Mouse (Mus musculus) mouse embryonic stem cell (cell line): Measurements from ENCODE around the gene Mtrex.

Experiments used
- in situ Hi-C, 2 experiments: fragments of 300-500 bp; cut with MboI; formaldehyde crosslinking; loops; 1 replicate in 1 of 2; 3 replicates in 1 of 2; pipeline ENCODE4 v1.14.3; 2019 to 2020; ENCODE audit warnings: low sequenced_read_pairs in 2 of 2, low pct_unique_long_range_greater_than_20kb in 1 of 2, mixed read lengths in 1 of 2; ENCODE audit not compliant: unreplicated experiment in 1 of 2

Gene Mtrex

DNA sequence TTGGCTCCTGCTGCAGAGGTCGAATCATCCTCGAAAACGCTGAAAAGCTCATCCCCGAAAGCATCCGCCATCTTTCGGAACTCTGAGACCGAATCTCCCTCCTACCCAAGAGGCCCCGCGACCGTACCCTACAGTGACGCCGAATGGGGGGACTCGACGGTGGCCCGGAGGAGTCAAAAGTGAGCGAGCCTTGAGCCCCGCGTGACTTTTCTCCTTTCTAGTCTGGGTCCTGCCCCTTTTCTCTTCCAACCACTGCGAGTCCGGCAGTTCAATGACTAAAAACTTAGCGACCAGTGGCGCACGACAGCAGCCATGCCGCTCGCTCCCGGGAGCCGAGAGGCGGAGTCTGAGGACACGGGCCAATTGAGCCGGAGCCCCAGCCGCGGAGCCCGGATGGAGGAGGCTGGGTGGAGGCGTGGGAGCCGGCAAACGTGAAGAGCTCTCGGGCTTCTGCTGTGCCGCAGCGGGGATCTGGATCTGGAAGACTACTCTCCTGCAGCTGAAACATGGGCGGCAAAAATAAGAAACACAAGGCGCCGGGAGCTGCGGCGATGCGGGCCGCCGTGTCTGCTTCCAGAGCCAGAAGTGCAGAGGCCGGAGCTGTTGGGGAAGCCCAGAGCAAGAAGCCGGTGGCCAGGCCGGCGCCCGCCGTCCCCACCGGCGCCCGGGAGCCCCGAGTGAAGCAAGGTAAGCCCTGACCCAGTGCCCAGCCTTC is at the start of gene Mtrex, which contains the start of gene Dhx29:
Gene Mtrex, minus strand, starts transcription at position 112 of the 715 bp plus-strand sequence.
Gene Dhx29, plus strand, starts transcription at position 168 of the 715 bp plus-strand sequence.
- in situ Hi-C loops, result no loop called here

DNA sequence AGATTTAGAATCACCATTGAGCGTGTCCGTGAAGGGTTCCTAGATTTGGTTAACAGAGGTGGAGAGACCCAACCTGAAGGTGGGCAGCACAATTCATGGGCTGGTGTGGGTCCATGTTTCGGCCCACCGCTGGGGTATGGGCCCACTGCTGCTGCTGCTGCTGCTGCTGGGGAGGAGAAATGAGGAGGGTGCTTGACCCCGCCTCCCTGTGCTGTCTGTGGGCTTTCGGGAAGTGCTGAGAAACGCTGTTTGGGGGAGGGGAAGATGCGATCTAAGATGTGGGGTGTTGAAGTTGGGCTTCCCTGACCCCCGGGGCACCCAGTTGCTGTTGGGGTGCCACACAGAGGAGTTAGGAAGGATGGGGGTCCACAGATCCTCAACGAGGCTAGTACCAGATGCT is 49.5 kb upstream of the Mtrex start:
- in situ Hi-C loops, result no loop called here

DNA sequence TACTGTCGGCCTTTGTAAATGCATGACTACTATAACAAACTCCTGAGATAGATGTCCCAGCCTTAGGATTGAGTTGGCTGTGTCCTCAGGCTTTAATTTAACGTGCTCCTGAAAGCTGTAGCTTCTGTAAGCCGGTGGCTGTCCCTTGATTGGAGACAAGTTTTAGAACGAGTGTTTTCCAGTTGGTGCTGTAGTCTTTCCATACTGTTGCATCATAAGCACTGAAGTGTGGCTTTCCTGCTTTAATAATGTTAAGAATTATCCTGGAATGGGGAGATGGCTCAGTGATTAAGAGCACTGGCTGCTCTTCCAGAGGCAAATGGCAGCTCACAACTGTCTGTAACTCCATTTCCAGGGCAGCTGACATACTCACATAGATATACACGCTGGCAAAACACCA is 40.1 kb upstream of the Mtrex start:
- in situ Hi-C loops, result no loop called here

DNA sequence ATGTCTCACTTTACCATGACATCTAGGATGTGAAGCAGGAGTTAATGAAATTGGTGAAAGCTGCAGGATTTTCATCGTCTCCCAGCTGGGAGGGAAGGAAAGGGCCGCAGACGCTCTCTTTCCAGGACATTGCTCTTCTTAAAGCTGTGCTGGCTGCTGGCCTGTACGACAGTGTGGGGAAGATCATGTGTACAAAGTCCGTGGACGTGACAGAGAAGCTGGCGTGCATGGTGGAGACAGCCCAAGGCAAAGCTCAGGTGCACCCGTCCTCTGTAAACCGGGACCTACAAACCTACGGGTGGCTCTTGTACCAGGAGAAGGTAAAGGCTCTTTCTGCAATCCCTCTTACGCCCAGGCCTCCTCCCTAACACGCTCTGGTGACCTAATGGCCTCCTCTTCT is 37.2 kb upstream of the Mtrex start:
- in situ Hi-C loops, result no loop called here

DNA sequence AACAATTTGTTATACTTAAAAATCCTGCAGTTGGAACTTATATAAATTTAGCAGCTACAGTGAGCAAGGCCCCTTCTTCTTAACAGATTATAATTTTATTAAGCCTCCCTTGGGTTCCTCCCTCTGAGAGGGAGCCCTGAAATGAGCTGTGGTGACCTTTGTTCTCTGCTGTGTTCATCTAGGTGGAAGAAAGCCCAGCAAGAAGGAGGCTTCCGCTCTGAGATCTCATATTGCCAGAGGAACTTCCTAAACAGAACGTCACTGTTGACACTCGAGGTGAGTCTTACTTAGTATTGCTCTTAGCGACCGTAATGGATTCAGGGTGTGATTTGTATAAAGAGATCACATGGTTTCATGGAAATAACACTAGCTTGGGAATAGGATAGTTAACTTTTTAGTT is 35.9 kb upstream of the Mtrex start:
- in situ Hi-C loops, result no loop called here

DNA sequence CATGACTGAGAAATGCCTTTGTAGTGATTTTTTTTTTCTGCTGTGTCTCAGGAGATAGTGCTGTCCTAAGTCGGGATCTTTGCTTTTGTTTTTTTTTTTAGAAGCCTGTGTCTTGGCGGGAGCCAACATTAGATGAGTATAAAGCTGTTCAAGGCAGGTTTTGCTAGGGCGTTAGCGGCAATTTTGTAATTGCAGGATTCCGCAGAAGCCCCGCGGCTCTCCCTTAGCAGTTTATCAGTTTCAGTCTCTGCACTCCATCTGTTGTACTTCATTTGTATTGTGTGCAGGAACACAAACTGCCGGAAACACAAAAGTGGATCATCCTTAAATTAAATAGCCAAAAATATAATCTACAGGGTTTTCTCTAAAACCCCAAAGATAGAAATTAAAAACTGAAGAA is 26.9 kb upstream of the Mtrex start:
- in situ Hi-C loops, result no loop called here

DNA sequence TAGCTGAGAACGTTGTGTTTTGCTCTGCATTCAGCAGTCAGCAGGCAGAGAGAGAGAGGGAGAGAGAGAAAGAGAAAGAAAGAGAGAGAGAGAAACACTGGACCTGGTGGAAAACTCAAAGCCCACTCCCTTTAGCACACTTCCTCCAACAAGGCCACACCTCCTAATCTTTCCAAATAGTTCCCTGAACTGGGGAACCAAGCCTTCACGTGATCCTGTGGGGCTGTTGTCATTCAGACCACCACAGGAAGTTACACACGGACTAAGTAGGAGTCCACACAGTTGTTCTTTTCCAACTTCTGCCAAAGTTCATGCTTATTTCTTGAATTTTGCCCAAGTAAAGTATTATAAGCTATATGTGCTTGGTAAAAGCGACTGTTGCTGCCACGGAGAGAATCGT is 18.7 kb upstream of the Mtrex start:
- in situ Hi-C loops, result no loop called here

DNA sequence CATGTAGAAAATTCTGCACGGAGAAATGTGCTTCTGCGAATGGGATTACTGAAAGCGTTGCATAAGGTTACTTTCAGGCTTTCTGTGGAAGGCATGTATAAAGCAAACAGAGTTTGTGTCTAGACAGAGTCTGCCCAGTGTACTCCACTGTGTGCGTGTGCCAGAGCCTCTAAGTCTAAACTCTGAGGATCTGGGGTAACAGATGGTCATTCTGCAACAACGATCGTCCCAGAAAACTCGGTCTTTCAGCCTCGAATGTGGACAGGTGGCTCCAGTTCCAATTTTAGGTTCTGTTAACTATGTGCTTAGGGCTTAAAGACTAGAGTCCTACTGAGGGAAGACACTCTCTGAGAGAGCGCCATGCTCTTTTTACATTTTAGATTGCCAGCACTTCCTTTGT is 18.1 kb upstream of the Mtrex start:
- in situ Hi-C loops, result no loop called here

DNA sequence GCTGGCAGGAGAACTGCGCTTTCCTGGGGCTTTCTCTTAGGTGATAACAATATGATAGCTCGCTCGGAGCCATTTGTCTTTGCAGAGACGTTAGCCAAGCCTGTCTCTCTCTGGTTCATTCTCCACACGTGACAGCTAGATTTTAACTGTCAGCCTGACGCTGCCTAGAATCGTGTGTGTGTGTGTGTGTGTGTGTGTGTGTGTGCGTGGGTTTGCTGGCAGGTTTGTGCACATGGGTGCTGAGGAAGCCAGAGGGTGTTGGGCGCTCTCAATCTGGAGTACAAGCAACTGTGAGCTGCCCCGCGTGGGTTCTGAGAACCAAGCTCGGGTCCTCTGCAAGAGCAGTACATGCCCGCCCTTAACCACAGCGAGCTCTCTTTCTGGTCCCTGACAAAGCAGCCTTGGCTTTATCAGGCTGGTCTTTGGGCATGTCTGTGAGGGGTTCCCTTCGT is 14.7 kb upstream of the Mtrex start:
- in situ Hi-C loops, result no loop called here

DNA sequence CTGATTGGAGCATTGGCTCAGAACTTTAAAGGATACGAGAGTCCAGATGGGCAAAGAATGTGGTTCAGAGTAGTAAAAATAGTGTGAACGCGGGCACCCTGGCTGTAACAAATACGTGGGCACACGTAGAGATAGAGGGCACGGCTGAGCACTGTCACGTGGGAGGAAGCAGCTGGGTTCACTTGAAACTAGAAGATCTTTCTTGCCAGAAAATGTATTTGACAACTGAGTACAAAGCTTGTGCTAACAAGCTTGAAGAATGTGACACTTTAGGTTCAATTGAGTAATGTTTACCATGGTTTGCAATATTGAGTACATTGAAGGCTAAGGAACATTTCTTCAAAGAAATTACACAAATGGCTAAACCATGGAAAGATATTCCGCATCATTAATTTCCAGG is 10.9 kb upstream of the Mtrex start:
- in situ Hi-C loops, result no loop called here

DNA sequence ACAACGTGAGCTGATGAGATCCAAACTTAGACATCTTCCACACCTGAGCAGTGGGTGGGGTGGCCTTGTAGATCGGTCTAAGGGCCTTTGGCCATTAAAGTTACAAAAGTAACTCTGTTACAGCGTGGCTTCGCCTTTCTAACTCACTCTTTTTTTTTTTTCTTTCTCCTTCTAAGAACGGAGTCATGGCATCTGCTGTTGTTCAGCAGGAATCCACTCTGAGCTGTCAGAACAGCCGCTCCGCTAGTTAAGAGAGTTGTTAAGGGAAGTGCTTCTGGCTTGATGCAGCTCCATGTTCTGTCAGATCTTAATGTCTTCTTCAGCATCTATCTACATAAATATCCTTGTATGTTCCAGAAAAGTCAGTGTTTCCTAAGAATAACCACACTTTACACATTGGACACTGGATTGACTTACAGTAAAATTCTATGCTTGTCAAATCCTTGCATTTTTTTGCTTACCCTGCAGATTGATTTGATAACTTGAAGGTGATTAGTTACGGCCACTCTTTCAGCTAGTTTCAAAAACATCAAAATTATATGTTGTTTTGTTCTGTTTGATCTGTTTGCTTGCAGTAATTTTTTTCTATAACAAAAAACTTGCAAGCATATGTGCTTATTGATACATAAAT is 955 bp upstream of the Mtrex start:
- in situ Hi-C loops, result no loop called here

DNA sequence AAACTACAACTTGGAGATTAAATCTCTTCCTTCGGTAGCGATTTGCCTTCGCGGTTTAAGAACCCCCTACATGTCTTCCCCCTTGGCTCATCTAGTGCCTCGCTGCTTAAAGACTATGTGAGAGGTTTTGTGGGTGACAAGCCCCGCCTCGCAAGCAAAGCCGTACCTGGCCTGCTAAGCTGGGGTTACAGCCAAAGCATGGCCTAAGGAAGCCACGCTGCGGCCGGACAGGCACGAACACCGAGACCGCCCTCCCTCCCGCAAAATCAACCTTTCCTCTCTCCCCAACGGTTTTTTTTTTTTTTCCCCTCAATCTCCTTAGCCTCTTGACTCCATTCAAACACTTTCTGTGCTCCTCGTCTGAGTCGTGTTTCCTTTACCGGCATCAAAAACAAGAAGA is 402 bp downstream of the Mtrex start:
- in situ Hi-C loops, result no loop called here

DNA sequence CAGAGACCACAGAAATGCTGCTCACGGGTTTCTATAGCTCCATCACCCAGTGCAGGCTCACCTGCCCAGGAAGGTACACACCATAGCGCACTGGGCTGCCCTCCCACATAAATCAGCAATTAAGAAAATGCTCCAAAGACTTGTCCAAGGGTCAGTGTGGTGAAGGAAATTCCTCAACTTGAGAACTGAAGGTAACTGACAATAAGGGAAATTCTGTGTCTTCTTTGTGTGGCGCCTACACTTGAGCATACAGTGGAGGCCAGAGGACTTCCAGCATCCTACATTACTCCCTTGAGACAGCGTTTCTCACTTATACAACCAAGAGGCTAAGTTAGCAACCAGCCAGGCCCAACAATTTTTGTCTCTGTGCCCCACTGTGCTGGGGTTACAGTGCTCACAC is 1.2 kb downstream of the Mtrex start:
- in situ Hi-C loops, result no loop called here

DNA sequence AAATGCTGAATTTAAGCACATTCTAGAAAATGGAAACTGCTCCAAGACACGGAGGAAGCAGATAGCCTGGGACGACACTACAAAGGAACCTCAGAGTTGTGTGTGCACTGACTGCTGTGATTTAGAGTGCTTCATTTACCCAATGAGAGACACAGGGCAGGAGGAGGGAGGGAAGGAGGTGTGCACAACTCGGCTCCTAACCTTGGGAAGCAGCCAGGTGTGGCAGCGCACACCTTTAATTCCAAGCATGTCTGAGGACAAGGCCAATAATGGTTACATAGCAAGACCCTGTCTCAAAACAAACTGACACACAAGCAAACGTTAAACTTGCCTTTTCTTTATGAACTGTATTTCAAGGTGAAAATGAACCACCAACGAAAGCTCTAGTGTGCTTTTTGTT is 1.9 kb downstream of the Mtrex start:
- in situ Hi-C loops, result no loop called here

DNA sequence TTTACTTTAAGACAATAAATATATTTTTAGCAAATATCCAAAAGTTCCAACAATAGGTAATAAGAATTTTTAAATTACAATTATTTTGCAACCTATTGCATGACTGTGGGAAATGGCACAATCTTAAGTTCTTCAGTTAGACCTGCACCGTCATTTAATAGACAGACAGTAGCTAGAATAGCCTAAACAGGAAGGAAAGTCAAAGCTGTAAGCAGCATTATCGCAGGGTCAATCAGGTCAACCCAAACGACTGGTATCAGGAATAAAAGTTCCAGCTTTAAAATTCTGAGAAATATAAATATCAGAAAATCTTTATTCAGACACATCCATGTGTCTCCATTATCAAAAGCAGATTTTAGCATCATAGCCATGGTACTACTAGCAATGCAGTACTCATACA is 6.3 kb downstream of the Mtrex start:
- in situ Hi-C loops, result no loop called here

DNA sequence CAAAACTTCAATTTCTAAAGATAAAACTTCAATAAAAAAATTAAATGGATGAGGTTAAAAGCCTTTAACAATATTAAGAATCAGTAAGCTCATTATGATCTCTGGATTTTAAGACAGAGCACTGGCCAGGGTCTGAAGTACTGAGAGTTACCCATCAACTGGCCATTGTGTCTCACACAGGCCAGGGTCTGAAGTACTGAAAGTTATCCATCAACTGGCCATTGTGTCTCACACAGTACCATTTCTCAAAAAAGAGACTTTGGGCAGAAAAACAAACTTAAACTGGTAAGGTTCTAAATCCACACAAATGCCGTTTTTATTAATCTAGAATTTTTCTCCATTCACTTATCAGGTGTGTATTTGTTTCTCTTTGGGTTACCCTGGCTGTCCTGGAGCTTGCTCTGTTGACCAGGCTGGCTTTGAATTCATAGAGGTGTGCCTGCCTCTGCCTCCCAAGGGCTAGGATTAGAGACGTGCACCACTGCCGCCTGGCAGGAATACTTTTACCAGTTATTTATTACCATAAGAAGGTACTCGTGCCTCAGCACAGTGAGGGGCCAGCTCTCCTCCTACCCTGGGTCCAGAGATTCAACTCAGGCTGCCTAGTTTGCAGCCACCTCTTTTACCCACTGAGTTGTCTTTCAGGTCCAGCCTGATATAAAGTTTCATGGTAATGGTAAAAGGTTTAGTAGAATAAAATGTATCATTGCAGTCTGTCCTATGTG is 7.9 kb downstream of the Mtrex start:
- in situ Hi-C loops, result no loop called here

DNA sequence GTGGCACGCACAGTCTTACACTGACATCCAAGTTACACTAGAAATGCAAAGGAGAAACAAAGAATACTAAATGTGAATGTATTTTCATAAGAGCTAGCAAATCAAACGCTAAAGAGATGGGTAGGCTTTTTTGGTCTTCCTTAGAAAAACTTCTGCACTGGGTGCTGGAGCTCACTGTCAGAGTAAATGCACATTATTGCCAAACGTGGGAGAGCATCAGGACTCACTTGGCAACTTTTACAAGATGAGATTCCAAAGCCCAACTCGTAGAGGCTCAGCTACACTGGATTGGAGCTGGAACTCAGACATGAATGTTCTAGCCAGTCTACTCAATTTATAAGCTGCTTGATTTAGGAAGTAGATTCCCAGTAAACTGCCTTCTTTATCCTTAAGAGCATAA is 16.8 kb downstream of the Mtrex start:
- in situ Hi-C loops, result no loop called here

DNA sequence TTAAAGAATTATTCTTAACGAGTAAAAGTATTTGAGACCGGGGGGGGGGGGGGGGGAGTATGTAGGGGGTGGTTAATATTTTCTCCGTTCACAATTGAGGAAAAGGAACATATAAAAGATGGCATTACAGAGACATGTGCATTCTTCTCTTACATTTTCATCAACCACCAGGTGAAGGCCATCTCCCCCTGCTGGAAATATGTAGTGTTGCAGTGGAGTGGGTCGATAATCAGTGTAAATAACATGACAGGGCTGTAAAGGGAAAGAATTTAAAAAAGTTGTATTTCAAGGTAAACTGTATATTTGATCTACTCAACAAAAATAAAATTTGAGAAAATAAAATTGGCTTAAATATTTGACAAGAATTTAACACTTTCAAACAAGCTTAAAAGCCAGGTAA is 17.5 kb downstream of the Mtrex start:
- in situ Hi-C loops, result no loop called here

DNA sequence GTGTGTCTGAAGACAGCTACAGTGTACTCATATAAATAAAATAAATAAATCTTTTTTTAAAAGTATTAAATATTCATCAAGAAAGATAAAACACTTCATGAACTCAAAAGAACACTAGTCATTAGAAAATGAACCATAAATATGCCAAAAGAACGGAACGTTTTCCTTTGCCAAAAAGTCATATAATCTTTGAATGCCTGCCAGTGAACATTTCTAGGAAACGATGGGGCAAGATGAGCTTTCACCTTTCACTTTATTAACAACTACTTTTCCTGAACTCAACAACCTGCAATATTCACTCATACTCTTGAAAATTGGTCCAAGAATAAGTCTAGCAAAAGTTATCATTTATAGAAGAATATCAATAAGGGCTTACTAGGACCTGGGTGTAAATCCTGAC is 25.0 kb downstream of the Mtrex start:
- in situ Hi-C loops, result no loop called here

DNA sequence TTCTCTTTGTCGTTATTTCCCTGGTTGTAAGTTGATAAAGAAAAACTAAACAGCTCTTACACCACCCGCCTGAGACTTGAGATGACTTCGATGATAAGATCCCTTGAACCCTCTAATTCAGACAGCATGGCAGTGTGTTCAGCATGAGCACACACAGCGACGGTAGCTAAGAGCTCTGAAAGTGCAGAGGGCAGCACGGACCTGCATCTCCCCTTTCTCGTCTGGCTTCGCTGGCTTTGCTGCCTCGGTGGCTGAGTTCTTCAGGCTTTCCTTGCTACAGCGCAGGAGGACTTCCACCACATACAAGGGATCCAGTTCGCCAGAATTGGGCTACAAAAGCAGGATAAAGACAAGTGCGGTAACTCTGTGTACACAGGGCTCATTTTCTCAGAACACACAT is 40.0 kb downstream of the Mtrex start:
- in situ Hi-C loops, result no loop called here
